Mouse (Mus musculus) CH12.LX (cell line): ENCODE results near the gene Sbno1. TPM values are rescaled to one million over a fixed set of nuclear protein-coding genes. Genes with fewer than 3 reads are reported as not detected.
A peak's percentile ranks its signal among the peaks of the same experiment; 100 is the strongest.

Experiments used
- DNase-seq: peaks from one replicate; pipeline ENCODE4 v3.0.0-alpha.2; 2013; ENCODE audit errors: extremely low read depth
- H3K27ac ChIP-seq: 2 replicates; pipeline ENCODE4 v1.5.1; 2012; ENCODE audit warnings: low read depth, mild to moderate bottlenecking, control low read depth, moderate library complexity; ENCODE audit not compliant: insufficient read depth
- H3K27me3 ChIP-seq: replicated peaks from 2 replicates; pipeline ENCODE3; 2012; ENCODE audit warnings: inconsistent platforms
- H3K36me3 ChIP-seq, 2 experiments: replicated peaks in 1 of 2; 2 replicates each; pipeline versions ENCODE3 to v1.6.1; 2012; ENCODE audit warnings: inconsistent platforms in 1 of 2, low read length in 1 of 2, mild to moderate bottlenecking in 1 of 2, mixed read lengths in 1 of 2, moderate library complexity in 1 of 2; ENCODE audit not compliant: control insufficient read depth in 1 of 2, insufficient read depth in 1 of 2
- H3K4me1 ChIP-seq, 2 experiments: 2 replicates each; pipeline ENCODE4 v1.6.1; 2012; ENCODE audit warnings: inconsistent platforms in 1 of 2, moderate library complexity in 1 of 2; ENCODE audit not compliant: insufficient read depth in 2 of 2, control insufficient read depth in 1 of 2
- H3K4me2 ChIP-seq: 2 replicates; pipeline ENCODE4 v1.6.1; 2012; ENCODE audit warnings: low read depth, mild to moderate bottlenecking, control low read depth; ENCODE audit not compliant: poor library complexity, insufficient read depth, severe bottlenecking
- H3K4me3 ChIP-seq, 3 experiments: fragments of 150-350 bp in 1 of 3; sonication (generic) in 1 of 3; replicated peaks in 1 of 3; 2 replicates each; pipeline versions ENCODE3 to v1.5.1; 2011 to 2012; ENCODE audit warnings: low read depth in 2 of 3, low read length in 2 of 3, mild to moderate bottlenecking in 2 of 3, moderate library complexity in 2 of 3, control low read depth in 1 of 3, improper control_type of control experiment in 1 of 3, inconsistent platforms in 1 of 3, mixed read lengths in 1 of 3; ENCODE audit not compliant: poor library complexity in 1 of 3
- H3K79me2 ChIP-seq: replicated peaks from 2 replicates; pipeline ENCODE4 v1.6.1; 2012; ENCODE audit warnings: mild to moderate bottlenecking, moderate library complexity; ENCODE audit not compliant: control insufficient read depth, poor library complexity, insufficient read depth, severe bottlenecking; ENCODE audit errors: extremely low read depth
- H3K9ac ChIP-seq: 2 replicates; pipeline ENCODE4 v1.6.1; 2012; ENCODE audit warnings: low read depth, mild to moderate bottlenecking, control low read depth, moderate library complexity; ENCODE audit not compliant: insufficient read depth
- H3K9me3 ChIP-seq: replicated peaks from 2 replicates; pipeline ENCODE3; 2012; ENCODE audit warnings: low read length, inconsistent platforms, mixed read lengths
- CHD1 ChIP-seq: IDR thresholded peaks from 2 replicates; pipeline ENCODE4 v1.6.1; 2012; ENCODE audit warnings: low read depth, low read length, improper control_type of control experiment, inconsistent platforms
- CTCF ChIP-seq, 2 experiments: IDR thresholded peaks in 1 of 2; conservative IDR thresholded peaks in 1 of 2; 2 replicates each; pipeline ENCODE4 v1.5.1; 2011 to 2012; ENCODE audit warnings: low read depth in 2 of 2, low read length in 2 of 2, improper control_type of control experiment in 1 of 2, inconsistent platforms in 1 of 2, mild to moderate bottlenecking in 1 of 2, moderate library complexity in 1 of 2
- ELF1 ChIP-seq: IDR thresholded peaks from 2 replicates; pipeline ENCODE4 v1.6.1; 2014; ENCODE audit warnings: low read depth, mild to moderate bottlenecking, inconsistent platforms, low read length, improper control_type of control experiment
- ETS1 ChIP-seq: conservative IDR thresholded peaks from 2 replicates; pipeline ENCODE4 v1.6.1; 2012; ENCODE audit warnings: low read depth, mild to moderate bottlenecking, inconsistent platforms, low read length, improper control_type of control experiment, moderate library complexity
- GABPA ChIP-seq: IDR thresholded peaks from 2 replicates; pipeline ENCODE4 v1.6.1; 2012; ENCODE audit warnings: low read depth, low read length, improper control_type of control experiment, inconsistent platforms; ENCODE audit not compliant: insufficient replicate concordance
- IRF4 ChIP-seq: IDR thresholded peaks from 2 replicates; pipeline ENCODE4 v1.6.1; 2014; ENCODE audit warnings: low read depth, mild to moderate bottlenecking, inconsistent platforms, low read length, improper control_type of control experiment
- KAT2A ChIP-seq: IDR thresholded peaks from 2 replicates; pipeline ENCODE4 v1.6.1; 2012; ENCODE audit warnings: low read length, improper control_type of control experiment, inconsistent platforms; ENCODE audit not compliant: insufficient replicate concordance
- MAFK ChIP-seq: IDR thresholded peaks from 2 replicates; pipeline ENCODE4 v1.6.1; 2011; ENCODE audit warnings: low read length, improper control_type of control experiment; ENCODE audit not compliant: insufficient replicate concordance
- MAX ChIP-seq: IDR thresholded peaks from 2 replicates; pipeline ENCODE4 v1.6.1; 2011; ENCODE audit warnings: low read length, improper control_type of control experiment
- MEF2A ChIP-seq: IDR thresholded peaks from 2 replicates; pipeline ENCODE4 v1.6.1; 2014; ENCODE audit warnings: low read depth, mild to moderate bottlenecking, inconsistent platforms, low read length, improper control_type of control experiment, borderline replicate concordance
- MXI1 ChIP-seq: IDR thresholded peaks from 2 replicates; pipeline ENCODE4 v1.6.1; 2011; ENCODE audit warnings: mild to moderate bottlenecking, low read depth, low read length, improper control_type of control experiment
- NELFE ChIP-seq: IDR thresholded peaks from 2 replicates; pipeline ENCODE4 v1.6.1; 2011; ENCODE audit warnings: low read depth, low read length, improper control_type of control experiment
- PAX5 ChIP-seq: IDR thresholded peaks from 2 replicates; pipeline ENCODE4 v1.6.1; 2012; ENCODE audit warnings: low read length, inconsistent platforms, mixed read lengths
- POLR2AphosphoS2 ChIP-seq: IDR thresholded peaks from 2 replicates; pipeline ENCODE4 v1.6.1; 2011; ENCODE audit warnings: low read depth, low read length, improper control_type of control experiment
- RAD21 ChIP-seq: IDR thresholded peaks from 2 replicates; pipeline ENCODE4 v1.6.1; 2011; ENCODE audit warnings: low read depth, mild to moderate bottlenecking, low read length, improper control_type of control experiment, moderate library complexity
- SMC3 ChIP-seq: IDR thresholded peaks from 2 replicates; pipeline ENCODE4 v1.6.1; 2011; ENCODE audit warnings: low read depth, low read length, improper control_type of control experiment
- TCF12 ChIP-seq: IDR thresholded peaks from 2 replicates; pipeline ENCODE4 v1.6.1; 2014; ENCODE audit warnings: low read depth, mild to moderate bottlenecking, inconsistent platforms, low read length, improper control_type of control experiment
- ZKSCAN1 ChIP-seq: IDR thresholded peaks from 2 replicates; pipeline ENCODE4 v1.6.1; 2012; ENCODE audit warnings: low read depth, inconsistent platforms, low read length, improper control_type of control experiment, borderline replicate concordance
- ZMIZ1 ChIP-seq: IDR thresholded peaks from 2 replicates; pipeline ENCODE4 v1.6.1; 2012; ENCODE audit warnings: low read depth, mild to moderate bottlenecking, inconsistent platforms, low read length, improper control_type of control experiment
- dilution Hi-C: fragments of 300-500 bp; cut with MboI; formaldehyde crosslinking; loops from 2 replicates; pipeline ENCODE4 v1.14.3; 2020; ENCODE audit warnings: low sequenced_read_pairs; ENCODE audit not compliant: extremely low pct_unique_long_range_greater_than_20kb, extremely low pct_ligation_motif_present
- in situ Hi-C: fragments of 300-500 bp; cut with MboI; formaldehyde crosslinking; loops from 3 replicates; pipeline ENCODE4 v1.14.3; 2019; ENCODE audit warnings: low sequenced_read_pairs, low pct_ligation_motif_present, low pct_unique_long_range_greater_than_20kb, mixed read lengths
- polyA plus RNA-seq: library from polyadenylated mRNA; unstranded; fragments of >175 nt; gene quantifications from 2 replicates; pipeline ENCODE4 v1.2.1, GENCODE M21; 2012; ENCODE audit warnings: low read depth; ENCODE audit not compliant: insufficient read length
- total RNA-seq, 2 experiments: library from RNA; depleted of rRNA; stranded (reverse); fragments of 300-350 nt in 1 of 2; fragments of >200 nt in 1 of 2; gene quantifications; 2 replicates each; pipeline ENCODE4 v1.2.3; 2012 to 2014

The Sbno1 gene
- total and polyA plus RNA-seq, 3 experiments: 35.0 to 48.5 (median 38.3) TPM

GRCm38 (mm10) chr5:124326829-124327228 is 99.0 kb downstream of the Sbno1 start:
- dilution Hi-C loops: no loop called here
- Histone ChIP-seq H3K9ac (peak overlapping the region; percentile 87), H3K9me3 (no peaks in the 10 kb centered on the region), H3K4me1 (peaks cover 3 to 23% of the 10 kb centered on the region in 2 experiments; a peak in 3 of 4 replicates), H3K27me3 (no peaks in the 10 kb centered on the region), H3K4me2 (peak overlapping the region; percentile 94), H3K4me3 (peak overlapping the region; percentile 61 to 90 (median 82)), H3K27ac (no peak overlapping the region), H3K79me2 (peaks cover 7% of the 10 kb centered on the region; the same call in 1 of the 2 replicates), H3K36me3 (peaks cover 4 to 19% of the 10 kb centered on the region in 2 experiments)
- no peak for TF ChIP-seq ZMIZ1
- TF ChIP-seq POLR2AphosphoS2: no peak
- TF ChIP-seq MEF2A: no peak
- TF ChIP-seq CHD1: no peak
- no peak for TF ChIP-seq NELFE
- TF ChIP-seq ZKSCAN1: no peak
- TF ChIP-seq PAX5: no peak
- TF ChIP-seq MAX: no peak
- TF ChIP-seq MAFK: no peak
- TF ChIP-seq RAD21: no peak
- TF ChIP-seq IRF4: no peak
- no peak for TF ChIP-seq MXI1
- no peak for TF ChIP-seq GABPA
- TF ChIP-seq SMC3: no peak
- TF ChIP-seq ELF1: no peak
- TF ChIP-seq KAT2A: no peak
- no peak for TF ChIP-seq TCF12
- TF ChIP-seq ETS1: no peak
- TF ChIP-seq CTCF (conservative IDR thresholded peaks at IDR 0.05 in 1 of 2, IDR thresholded peaks at IDR 0.05 in 1 of 2; ENCODE audit: low read depth in 2 of 2, low read length in 2 of 2): no peak
- in situ Hi-C loops: no loop called here
- DNase-seq: peak; percentile 41

Other genes with a start within 250 kb of the Sbno1 start
- gene Pitpnm2, start 176.2 kb downstream of the Sbno1 start, total RNA-seq (2012; rRNA removed): 5.0 and 5.3 TPM in 2 replicates
- gene Pitpnm2, start 176.2 kb downstream of the Sbno1 start, total RNA-seq (2014; rRNA removed): 1.0 and 1.7 TPM in 2 replicates
- gene Pitpnm2, start 176.2 kb downstream of the Sbno1 start, polyA plus RNA-seq: 8.0 and 11.9 TPM in 2 replicates
- gene Mphosph9, start 98.0 kb downstream of the Sbno1 start, total RNA-seq (2012; rRNA removed): 5.6 and 5.7 TPM in 2 replicates
- gene Mphosph9, start 98.0 kb downstream of the Sbno1 start, total RNA-seq (2014; rRNA removed): 6.9 and 8.0 TPM in 2 replicates
- 7.8 and 9.8 TPM in 2 replicates for gene Mphosph9, start 98.0 kb downstream of the Sbno1 start, polyA plus RNA-seq
- 6.1 and 6.3 TPM in 2 replicates for gene 2810006K23Rik, start 97.9 kb downstream of the Sbno1 start, total RNA-seq (2012; rRNA removed)
- gene 2810006K23Rik, start 97.9 kb downstream of the Sbno1 start, total RNA-seq (2014; rRNA removed): 8.9 TPM in 2 replicates
- 8.2 and 8.9 TPM in 2 replicates for gene 2810006K23Rik, start 97.9 kb downstream of the Sbno1 start, polyA plus RNA-seq
- gene Cdk2ap1, start 62.9 kb downstream of the Sbno1 start, total RNA-seq (2012; rRNA removed): 90.4 and 134 TPM in 2 replicates
- gene Cdk2ap1, start 62.9 kb downstream of the Sbno1 start, total RNA-seq (2014; rRNA removed): 170 and 179 TPM in 2 replicates
- gene Cdk2ap1, start 62.9 kb downstream of the Sbno1 start, polyA plus RNA-seq: 287 and 323 TPM in 2 replicates
- 55.3 and 64.6 TPM in 2 replicates for gene Kmt5a, start 13.9 kb upstream of the Sbno1 start, total RNA-seq (2012; rRNA removed)
- gene Kmt5a, start 13.9 kb upstream of the Sbno1 start, total RNA-seq (2014; rRNA removed): 60.9 and 62.8 TPM in 2 replicates
- gene Kmt5a, start 13.9 kb upstream of the Sbno1 start, polyA plus RNA-seq: 151 and 154 TPM in 2 replicates
- 393 and 482 TPM in 2 replicates for gene Rilpl2, start 52.4 kb upstream of the Sbno1 start, total RNA-seq (2012; rRNA removed)
- gene Rilpl2, start 52.4 kb upstream of the Sbno1 start, total RNA-seq (2014; rRNA removed): 415 and 425 TPM in 2 replicates
- gene Rilpl2, start 52.4 kb upstream of the Sbno1 start, polyA plus RNA-seq: 354 and 405 TPM in 2 replicates
- gene Snrnp35, start 57.1 kb upstream of the Sbno1 start, total RNA-seq (2012; rRNA removed): 23.3 and 27.4 TPM in 2 replicates
- gene Snrnp35, start 57.1 kb upstream of the Sbno1 start, total RNA-seq (2014; rRNA removed): 13.9 and 14.9 TPM in 2 replicates
- gene Snrnp35, start 57.1 kb upstream of the Sbno1 start, polyA plus RNA-seq: 29.0 and 36.3 TPM in 2 replicates
- 4.6 and 5.7 TPM in 2 replicates for gene Rilpl1, start 105.4 kb upstream of the Sbno1 start, total RNA-seq (2012; rRNA removed)
- 1.8 and 3.1 TPM in 2 replicates for gene Rilpl1, start 105.4 kb upstream of the Sbno1 start, total RNA-seq (2014; rRNA removed)
- 5.4 and 6.1 TPM in 2 replicates for gene Rilpl1, start 105.4 kb upstream of the Sbno1 start, polyA plus RNA-seq
- 205 and 319 TPM in 2 replicates for gene Tmed2, start 114.7 kb upstream of the Sbno1 start, total RNA-seq (2012; rRNA removed)
- 769 and 796 TPM in 2 replicates for gene Tmed2, start 114.7 kb upstream of the Sbno1 start, total RNA-seq (2014; rRNA removed)
- gene Tmed2, start 114.7 kb upstream of the Sbno1 start, polyA plus RNA-seq: 280 and 301 TPM in 2 replicates
- gene Ddx55, start 126.9 kb upstream of the Sbno1 start, total RNA-seq (2012; rRNA removed): 18.2 and 20.2 TPM in 2 replicates
- 15.1 and 15.7 TPM in 2 replicates for gene Ddx55, start 126.9 kb upstream of the Sbno1 start, total RNA-seq (2014; rRNA removed)
- gene Ddx55, start 126.9 kb upstream of the Sbno1 start, polyA plus RNA-seq: 25.8 and 25.9 TPM in 2 replicates
- gene Eif2b1, start 153.1 kb upstream of the Sbno1 start, total RNA-seq (2012; rRNA removed): 50.8 and 68.3 TPM in 2 replicates
- gene Eif2b1, start 153.1 kb upstream of the Sbno1 start, total RNA-seq (2014; rRNA removed): 98.0 and 107 TPM in 2 replicates
- 104 and 111 TPM in 2 replicates for gene Eif2b1, start 153.1 kb upstream of the Sbno1 start, polyA plus RNA-seq
- 58.2 and 63.0 TPM in 2 replicates for gene Gtf2h3, start 153.1 kb upstream of the Sbno1 start, total RNA-seq (2012; rRNA removed)
- 84.9 and 87.5 TPM in 2 replicates for gene Gtf2h3, start 153.1 kb upstream of the Sbno1 start, total RNA-seq (2014; rRNA removed)
- 51.9 and 57.0 TPM in 2 replicates for gene Gtf2h3, start 153.1 kb upstream of the Sbno1 start, polyA plus RNA-seq
- 10.9 and 11.8 TPM in 2 replicates for gene Atp6v0a2, start 202.6 kb upstream of the Sbno1 start, total RNA-seq (2012; rRNA removed)
- 7.4 and 7.7 TPM in 2 replicates for gene Atp6v0a2, start 202.6 kb upstream of the Sbno1 start, total RNA-seq (2014; rRNA removed)
- gene Atp6v0a2, start 202.6 kb upstream of the Sbno1 start, polyA plus RNA-seq: 13.2 and 16.5 TPM in 2 replicates